Mouse (Mus musculus): ENCODE measurements around the gene Kcnmb2.

Kcnmb2 gene

DNA sequence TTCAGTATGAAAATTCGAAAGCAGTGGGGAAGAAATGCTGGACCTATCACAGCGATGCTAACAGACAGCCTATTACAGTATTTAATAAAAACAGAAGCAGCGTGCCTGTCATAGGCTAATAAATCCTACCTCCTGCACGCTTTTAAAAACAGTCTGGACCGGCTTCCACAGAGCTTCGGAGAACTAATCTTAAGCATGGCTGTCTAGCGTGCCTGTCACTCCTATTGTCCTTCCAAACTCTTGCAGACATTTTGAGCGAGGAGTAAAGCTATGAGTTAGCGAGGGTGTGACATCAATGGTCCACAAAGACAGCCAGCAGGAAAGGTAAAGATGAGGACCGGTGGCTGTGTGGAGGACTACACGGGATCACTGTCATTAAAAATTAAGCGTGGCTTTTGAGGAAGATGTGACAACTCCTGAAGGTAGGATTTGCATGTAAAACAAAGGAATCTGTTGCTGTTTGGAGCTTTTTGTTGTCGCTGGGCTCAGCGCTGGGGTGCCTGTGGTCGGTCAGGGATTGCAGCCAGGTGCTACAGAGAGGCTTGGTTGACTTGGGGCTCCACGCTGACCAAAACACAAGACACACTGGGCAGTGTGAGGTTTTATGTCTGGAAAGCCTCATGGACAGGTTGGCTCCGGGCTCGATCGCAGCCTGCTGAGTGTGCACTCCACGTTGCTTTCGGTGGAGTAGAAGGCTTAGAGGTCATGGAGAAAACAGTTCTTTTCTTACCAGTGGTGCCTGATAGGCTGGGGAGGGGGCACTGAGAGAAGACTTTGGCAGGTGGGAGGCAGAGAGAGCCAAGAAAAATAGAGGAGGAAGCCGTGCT is at the start of gene Kcnmb2:
Kcnmb2 (plus strand) TSS at position 4 of the 827 bp plus-strand sequence.
- DNase-seq (ENCODE audit: low read depth, low spot score): peak; percentile 49

DNA sequence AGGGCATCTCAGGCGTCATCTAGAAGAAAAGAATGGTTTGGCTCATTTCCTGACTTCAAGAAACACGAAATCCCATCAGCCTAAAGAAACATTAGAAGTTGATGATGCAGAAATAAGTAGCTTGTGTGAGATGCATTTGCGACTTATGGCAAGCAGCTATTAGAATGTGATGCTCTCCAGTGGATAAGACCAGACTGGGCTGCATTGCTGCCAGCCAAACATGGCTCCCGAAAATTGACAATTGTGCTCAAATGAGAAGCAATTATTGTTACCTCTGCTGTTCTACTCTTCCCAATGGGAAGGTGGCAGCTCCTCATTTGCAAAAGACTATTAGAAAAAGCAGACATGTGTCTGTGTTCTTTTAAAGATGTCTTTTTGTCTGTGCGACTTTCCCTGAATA is 38.8 kb upstream of the Kcnmb2 start:
- DNase-seq (ENCODE audit: low read depth, low spot score): no peak

DNA sequence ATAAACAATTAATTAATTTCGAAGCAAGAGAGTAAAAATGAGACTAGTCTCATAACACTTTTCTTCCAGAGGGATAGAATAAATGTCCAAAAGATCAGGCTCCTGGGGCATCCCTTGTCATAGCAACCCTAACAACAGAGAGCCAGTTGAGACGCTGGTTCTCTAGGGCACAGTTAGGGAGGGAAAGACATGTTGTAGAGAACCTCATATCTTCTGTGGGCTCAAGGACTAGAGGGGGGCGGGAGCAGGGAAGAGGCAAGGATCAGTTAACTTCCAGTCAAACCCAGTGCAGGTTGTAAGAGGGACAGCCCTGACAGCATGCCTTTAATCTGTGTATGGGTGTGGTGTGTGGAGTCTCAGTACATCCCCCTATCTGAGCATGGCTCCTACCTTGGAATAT is 38.2 kb upstream of the Kcnmb2 start:
- DNase-seq (ENCODE audit: low read depth, low spot score): no peak

DNA sequence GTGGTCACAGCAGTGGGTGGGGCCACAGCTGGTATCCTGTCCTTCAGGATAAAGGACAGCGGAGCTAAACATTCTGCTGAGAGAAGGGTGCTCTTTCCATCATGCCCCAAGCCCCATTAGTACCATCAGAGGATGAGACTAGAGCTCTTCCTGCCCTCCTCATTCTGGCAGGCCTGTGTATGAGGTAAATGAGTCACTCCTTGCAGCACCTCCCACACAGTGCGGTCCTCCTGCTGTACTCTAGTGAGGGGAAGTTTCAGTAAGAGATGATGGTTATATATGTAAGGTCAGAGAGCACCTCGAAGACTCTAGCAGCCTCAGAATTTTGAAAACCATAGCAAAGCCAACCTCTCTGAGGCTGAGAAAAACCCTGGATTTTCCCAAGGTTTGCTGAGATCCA is 30.8 kb upstream of the Kcnmb2 start:
- DNase-seq (ENCODE audit: low read depth, low spot score): peak; percentile 68

DNA sequence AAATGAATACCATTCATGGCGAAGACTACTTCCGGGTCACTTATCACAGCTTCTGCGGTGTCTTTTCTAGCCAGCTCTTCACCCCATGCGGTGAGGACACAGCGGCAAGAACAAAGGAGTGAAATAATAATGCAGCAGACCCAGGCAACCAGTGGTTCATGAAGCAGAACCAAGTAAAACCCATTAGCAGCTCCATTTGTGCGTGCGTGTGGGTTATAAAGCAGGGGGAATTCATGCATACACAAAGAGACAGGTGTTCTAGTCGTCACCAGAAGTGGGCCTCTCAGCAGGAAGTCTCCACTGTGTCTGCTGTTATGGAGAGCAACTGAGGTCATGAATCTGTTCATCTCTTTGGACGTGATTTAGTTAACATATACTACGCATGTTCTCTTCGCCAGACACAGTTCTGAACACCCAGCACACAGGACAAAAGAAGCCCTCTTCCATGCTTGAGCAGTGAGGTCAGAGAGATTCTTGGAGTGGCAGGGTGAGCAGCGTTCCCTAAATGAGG is 19.6 kb upstream of the Kcnmb2 start:
- DNase-seq (ENCODE audit: low read depth, low spot score): no peak

DNA sequence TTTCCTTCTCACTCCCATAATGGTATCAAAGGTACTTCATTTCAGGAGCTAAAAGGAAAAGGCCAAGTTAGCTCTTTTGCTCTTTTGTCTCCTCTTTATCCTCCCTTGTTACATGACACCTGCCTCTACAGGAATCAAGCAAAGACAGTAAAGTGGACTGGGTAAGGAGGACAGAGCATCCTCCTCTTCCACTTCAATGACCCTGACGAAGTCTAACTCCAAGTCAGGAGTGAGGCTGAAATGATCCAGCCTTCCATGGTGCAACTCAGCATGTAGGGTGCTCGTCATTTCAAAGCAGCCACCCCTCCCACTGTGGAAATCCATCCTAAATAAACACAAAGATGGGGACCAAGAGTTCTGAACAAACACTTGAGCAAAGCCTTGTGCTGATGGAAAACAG is 9.7 kb upstream of the Kcnmb2 start:
- no peak for DNase-seq (ENCODE audit: low read depth, low spot score)

DNA sequence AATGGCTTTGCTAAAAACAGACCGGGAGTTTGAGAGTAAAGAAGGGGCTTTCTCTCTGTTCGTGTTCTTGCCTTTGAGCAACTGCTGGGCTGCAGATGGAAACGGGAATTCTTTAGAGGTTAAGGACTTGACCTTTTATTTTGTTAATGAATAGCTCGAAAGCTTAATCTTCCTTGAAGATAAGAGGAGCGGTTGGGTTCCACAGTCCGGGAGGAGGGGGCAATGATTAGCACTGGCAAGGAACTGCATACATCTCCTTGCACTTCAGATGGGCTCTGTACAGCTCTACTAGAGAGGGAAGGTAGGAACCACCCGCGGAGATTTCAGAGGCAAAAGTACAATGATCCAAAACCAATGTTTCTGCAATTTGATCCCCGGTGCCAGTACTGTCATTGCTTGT is 1.2 kb downstream of the Kcnmb2 start:
- no peak for DNase-seq (ENCODE audit: low read depth, low spot score)

DNA sequence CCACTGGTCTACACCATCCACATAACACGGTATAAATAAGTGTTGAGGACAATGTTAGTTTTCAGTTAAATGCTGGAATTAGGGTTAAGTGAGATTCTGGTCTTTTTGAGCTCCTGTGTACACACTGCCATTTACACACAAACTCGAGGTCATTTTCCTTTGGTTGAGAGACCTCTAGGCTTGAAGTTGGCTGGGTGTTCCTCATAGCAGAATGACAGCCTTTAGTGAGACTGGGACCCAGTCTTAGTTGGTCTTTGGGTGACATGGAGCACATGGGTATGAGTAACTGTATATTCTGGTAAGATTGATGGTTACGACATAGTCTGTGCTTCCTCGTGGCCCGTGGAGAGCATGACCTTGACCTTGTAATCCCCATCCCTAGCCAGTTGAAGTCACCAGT is 1.8 kb downstream of the Kcnmb2 start:
- no peak for DNase-seq (ENCODE audit: low read depth, low spot score)

DNA sequence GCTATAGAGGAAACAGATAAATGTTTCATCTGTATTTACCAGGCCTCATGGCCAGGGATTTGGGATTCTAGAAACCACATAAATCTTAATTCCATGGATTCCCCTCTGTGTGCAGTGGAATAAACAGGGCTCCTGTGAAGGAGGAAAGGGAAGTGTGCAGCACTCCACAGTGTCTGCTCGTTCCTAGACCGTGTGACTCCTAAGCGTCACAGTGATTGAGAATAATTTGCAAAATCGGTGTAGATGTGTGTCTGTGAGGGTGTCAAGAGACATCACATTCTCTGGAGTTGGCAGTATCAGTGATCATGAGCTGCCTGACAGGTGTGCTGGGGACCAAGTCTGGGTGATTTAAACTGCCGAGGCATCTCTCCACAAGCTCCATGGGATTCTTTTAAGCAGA is 8.9 kb downstream of the Kcnmb2 start:
- DNase-seq (ENCODE audit: low read depth, low spot score): no peak

DNA sequence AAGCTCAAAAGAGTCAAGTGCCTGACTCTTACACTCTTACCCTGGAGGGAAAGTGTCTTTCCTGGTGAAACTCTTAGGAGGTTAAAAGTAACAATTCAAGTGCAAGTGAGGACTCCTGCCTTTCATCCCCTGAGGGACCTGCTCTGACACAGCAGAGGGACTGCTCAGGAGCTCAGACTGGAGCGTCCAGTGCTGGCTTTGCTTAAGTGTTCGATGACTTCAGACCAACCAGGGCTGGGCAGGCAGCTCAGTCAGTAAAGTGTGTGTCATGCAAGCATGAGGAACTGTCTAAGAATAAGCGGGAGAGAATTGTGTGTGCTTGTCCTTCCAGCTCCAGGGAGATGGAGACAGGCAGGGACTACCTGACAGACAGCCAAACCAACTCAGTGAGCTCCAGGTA is 9.4 kb downstream of the Kcnmb2 start:
- no peak for DNase-seq (ENCODE audit: low read depth, low spot score)

DNA sequence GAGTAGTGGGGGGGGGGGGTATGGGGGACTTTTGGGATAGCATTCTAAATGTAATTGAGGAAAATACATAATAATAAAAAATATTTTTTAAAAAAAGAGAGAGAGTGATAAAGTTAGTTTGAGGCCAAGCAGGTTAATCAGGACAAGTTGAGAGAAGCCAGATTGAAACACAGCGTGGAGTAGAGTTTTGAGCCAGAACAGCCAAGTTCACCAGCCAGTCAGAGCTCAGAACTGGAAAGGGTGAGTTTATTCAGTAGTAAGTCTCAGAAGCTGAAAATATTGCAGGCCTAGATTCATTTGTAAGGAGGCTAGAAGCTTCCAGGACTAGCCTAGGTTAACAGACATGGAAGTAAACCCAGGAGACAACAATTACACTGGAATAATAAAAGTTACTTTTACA is 26.2 kb downstream of the Kcnmb2 start:
- peak; percentile 66 for DNase-seq (ENCODE audit: low read depth, low spot score)

DNA sequence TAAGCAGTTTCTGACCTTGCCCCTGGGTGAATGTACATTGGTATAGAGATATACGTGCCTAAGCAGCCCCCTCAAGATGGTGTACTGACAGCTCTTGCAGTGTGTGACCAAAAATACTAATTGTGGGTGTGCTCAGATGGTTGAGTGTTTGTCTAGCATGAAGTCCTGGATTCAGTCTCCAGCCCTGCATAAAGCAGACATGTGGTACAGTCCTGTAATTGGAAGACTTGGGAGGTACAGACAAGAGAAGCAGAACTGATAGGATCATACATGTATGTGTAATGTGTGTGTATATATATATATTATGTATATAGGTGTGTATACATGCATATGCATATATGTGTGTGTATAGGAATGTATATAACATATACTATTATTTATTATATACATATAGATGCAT is 32.4 kb downstream of the Kcnmb2 start:
- DNase-seq (ENCODE audit: low read depth, low spot score): no peak

DNA sequence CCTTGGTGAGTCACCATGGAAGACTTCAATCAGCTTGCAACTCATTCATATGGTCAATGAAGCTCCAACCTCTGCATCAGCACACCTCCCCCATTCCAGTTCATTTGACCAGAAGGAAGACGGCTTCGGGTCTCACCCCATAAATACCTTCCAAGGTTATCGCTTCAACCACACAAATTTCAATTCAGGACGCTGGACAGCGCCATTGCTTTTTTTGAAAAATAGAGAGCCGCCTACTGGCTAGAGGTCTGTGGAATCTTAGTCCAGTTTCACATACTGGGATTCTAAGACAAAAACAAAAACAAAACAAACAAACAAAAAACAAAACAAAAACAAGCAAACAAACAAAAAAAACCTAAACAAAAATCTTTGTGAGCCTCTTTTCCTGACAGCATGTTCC is 39.2 kb downstream of the Kcnmb2 start:
- no peak for DNase-seq (ENCODE audit: low read depth, low spot score)

DNA sequence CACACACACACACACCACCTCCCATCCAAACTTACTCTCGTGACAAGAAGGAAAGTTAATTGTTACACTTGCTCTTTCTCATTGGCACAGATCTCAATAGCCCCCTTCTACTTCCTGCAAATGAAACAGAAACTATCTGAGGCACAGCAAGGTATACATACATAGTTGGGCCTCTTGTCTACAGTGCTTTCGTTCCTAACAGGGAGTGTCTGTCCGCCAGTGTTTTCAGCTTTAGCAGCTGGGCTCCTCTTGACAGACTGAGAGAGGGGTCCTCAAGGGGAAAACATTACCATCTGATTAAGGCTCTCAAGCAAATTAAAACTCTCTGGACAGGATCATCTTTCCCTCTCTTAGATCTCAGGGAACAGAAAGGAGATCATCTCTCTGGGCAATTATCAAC is 51.9 kb downstream of the Kcnmb2 start:
- DNase-seq (ENCODE audit: low read depth, low spot score): no peak

DNA sequence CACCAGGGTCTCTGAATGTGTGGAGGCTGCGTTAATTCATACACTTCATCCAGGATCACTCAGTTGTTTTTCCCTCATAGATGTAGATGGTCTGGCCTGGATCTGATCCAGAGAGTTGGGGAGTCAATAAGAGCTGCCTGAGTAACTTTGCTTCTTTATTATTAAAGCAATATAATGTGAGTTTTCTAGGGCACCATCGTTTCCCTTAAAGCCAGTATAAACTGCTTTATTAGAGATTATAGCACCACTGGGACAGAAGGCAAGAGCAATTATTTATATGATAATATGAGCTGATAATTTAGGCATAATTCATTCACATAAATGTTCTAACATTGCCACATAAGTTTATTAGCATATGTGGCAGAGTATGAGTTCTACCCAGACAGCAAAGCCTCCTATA is 52.7 kb downstream of the Kcnmb2 start:
- DNase-seq (ENCODE audit: low read depth, low spot score): no peak

DNA sequence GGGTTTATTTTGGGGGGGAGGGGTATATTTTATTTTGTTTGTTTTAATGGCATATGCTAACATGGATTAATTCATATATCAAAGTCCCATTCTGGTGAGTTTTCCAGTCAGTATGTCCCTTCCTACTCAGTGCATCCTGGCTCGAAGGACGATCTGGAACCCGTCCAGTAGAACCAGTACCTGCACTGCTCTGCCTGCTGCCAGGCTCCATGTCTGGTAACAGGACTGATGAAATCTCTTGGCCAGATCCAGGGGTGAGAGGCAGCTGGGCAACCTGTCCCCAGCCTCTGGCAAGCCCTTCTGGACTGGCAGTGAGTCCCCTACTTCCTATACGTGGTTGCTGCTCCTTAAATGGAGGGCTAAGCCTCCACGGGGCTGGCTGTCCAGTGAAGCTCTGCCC is 57.5 kb downstream of the Kcnmb2 start:
- DNase-seq (ENCODE audit: low read depth, low spot score): peak; percentile 23

DNA sequence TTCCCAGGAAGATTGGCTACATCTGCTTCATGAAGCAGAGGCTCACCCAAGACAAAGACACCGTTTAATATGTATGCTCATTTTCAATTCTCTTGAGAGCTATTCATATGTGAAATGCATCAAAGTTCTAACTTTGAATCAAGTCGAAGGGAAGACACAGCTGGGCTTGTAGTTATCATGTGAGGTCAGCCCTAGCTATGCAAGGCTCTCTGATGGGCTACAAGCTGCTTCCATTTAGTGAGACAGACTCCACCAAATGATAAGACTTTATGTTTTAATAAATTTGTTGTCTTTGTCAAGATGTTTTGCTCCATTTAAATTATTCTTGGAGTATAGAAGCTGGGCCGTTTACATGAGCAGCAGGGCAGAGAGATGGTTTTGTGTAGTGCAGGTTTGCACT is 58.9 kb downstream of the Kcnmb2 start:
- no peak for DNase-seq (ENCODE audit: low read depth, low spot score)

DNA sequence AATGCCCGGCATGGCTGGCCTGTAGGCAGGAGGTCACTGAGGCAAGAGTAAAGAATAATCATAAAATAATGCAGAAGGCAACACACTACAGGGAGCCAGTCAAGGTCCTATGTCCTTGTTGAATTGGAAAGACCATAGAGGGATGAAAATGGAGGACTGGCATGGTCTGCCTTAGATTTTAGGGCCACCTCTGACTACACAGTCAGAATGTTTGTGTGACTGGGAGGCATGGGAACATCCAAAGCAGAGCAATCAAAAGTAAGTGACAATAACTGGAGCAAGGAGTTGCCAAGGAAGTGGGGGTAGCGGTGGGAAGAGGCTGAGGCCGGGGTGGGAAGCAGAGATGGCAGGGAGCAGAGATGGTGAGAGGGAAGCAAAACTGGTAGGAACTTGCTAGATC is 60.8 kb downstream of the Kcnmb2 start:
- no peak for DNase-seq (ENCODE audit: low read depth, low spot score)

DNA sequence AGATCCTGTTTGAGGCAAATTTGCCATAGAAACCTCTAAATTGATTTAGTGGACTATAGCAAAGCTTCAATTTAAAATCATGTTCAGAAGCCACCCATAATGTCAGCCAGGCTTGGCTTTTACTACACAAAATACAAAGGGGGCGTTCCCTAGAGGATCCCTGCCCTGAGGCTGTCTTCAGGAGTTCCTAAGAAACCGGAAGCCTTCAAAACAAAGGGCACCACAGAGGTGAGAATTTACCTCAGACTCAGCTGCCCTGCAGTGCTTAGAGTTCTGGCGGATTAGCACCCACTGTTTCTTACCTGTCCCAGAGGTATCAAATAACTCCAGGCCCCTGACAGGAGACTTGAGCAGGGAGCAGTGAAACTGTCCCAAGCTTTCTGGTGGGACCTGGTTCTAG is 77.4 kb downstream of the Kcnmb2 start:
- DNase-seq (ENCODE audit: low read depth, low spot score): no peak

DNA sequence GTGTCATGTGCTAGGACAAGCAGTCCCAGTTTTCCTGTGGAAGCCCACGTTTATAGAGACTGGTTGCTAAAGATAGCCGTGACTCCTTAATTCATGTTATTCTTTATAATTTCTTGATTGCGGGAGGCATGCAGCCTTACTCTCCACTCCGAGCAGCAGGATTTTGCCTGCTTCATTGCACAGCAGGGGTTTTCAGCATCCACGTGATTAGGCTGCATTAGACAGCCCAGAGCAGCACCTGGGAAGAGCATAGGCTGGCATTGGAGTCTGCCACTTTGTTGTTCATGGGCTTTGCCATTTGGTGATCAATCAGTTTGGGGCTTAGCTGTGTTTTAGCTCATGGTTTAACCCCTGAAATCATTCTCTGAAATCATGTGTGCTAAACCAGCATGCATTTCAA is 80.1 kb downstream of the Kcnmb2 start:
- no peak for DNase-seq (ENCODE audit: low read depth, low spot score)

DNA sequence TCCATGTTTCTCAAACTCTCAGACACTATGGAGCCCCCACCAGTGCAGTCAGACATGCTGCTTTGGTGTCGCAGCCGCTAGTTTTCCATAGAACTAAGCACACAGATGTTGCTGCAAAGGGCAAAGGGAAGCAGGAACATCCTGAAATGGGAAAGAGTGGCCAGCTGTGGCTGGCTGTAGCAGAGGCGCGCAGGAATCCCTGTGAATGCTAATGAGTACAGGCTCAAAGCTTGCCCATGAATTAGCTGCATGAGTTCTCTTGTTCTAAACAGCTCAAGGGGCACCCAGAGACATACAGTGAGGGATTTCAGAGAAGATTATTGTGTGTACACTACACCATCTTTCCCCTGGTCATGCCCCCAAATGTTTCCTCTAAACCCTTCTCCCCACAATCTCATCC is 82.8 kb downstream of the Kcnmb2 start:
- DNase-seq (ENCODE audit: low read depth, low spot score): no peak

DNA sequence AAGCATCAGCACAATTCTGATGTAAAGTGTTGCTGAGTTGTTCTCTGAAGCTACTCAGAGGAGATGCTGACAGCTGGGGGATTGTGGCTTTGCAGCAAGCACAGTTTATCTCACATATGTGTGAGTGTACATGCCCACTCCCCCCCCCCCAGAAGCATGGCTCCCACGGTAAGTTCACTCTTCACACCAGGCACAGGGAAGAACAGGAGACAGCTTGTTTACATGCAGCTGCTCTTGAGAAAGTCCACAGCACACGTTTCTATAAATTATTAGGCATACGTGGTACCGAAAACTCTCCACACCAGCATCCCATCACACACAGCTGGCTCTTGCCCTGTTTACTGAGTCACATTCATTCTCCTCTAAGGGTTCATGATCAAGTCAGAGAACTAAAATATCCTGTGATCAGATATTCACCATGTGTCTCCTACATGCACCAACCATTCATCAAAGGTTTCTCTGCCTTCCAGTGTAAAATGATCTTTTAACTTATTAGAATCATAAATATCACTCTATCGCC is 89.3 kb downstream of the Kcnmb2 start:
- no peak for DNase-seq (ENCODE audit: low read depth, low spot score)

DNA sequence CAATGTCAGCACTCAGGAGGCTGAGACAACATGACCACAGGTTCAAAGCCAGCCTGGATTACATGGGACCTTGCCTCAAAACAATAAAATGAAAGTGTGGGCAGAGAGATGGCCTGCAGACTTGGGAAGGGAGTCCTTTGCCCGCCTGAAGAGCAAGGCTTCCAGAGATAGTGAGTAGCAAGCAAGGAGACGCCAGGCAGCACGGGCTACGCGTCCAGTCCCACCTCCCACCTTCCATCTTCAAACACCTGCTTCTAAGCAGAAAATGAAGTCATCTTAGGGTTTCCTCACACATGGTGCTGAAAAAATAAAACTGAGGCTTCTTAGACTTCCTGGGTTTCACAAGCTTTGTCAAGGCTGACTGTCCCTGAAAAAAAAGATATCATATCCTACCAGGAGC is 109.3 kb downstream of the Kcnmb2 start:
- DNase-seq (ENCODE audit: low read depth, low spot score): peak; percentile 42

Data from brain, adult 2 months (tissue).